Mouse (Mus musculus) right cerebral cortex, postnatal 4 days (tissue): ENCODE data around the gene Slc6a1.

Experiments
- DNase-seq: peaks from one replicate; pipeline ENCODE4 v3.0.0-alpha.2; 2022

Slc6a1 gene

DNA sequence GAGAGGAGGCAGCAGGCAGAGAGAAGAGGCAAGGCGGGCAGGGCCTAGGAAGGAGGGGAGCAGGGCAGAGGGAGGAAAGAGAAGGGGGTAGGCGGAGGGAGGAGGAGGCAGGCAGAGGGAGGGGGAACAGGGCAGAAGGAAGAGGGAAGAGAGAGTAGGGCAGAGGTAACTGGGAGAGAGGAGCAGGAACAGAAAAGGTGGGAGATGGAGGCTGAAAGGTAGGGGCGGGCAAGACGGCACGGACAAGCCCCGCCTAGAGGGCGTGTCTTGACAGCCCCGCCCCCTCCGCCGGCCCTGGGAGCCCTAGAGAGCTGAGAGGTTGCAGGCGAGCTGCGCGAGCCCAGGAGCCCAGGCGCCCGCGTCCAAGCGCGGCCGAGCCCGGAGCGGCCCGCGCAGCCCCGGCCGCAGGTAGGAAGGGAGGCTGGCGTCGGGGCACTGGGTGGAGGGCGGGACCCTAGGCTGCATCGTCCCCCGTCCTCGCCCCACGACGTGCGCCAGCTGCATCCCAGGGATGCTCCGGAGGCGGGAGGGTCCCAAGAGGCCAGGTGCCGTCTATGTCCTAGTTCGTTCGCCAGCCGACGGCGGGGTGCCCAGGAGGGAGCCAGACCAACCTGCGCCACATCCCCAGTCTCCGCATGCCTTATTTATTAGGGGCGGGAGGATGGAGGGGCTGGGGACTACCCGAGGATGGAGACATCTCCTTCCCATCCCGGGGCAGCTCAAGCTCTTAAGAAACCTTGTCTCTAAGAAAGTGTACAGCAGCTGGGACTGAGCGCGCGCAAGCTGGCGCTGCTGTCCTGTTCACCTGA lies at the start of gene Slc6a1:
Gene Slc6a1 (plus strand): TSS at position 167 of the 809 bp plus-strand sequence.
- DNase-seq: peak; percentile 77

GRCm38 (mm10) chr6:114238892-114239644 lies 43.4 kb upstream of the Slc6a1 start:
- DNase-seq: no peak

GRCm38 (mm10) chr6:114245665-114246064 lies 36.8 kb upstream of the Slc6a1 start:
- DNase-seq: no peak

GRCm38 (mm10) chr6:114250311-114250710 lies 32.1 kb upstream of the Slc6a1 start:
- DNase-seq: peak; percentile 80

GRCm38 (mm10) chr6:114254927-114255326 lies 27.5 kb upstream of the Slc6a1 start:
- DNase-seq: peak; percentile 36

DNA sequence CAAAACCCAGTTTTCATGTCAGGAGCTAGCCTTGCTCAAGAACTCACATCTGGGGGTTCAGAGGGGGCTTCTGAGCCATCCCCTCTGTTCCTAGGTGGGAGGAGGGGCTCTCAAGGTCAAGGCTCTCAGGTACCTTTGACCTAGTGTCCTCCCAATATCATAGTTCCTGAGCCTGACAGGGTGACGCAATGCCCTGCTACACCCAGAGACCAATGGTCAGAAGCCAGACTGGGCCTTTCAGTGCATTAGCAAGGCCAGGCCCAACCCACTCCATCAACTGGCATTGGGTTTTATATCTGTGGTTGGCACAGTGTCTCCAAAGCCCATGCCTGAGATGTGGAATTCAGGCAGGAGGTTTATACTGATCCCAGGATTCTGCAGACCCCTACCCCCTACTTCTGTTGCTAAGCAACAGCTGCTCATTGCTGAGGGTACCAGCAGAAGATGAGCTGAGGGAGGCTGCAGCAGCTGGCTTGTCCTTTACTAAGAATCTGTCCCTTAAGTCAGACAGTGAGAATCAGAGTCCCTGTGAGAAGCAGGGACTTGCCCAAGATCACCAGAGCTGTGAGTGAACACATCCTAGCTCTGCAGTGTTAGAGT lies 24.6 kb upstream of the Slc6a1 start:
- no peak for DNase-seq

GRCm38 (mm10) chr6:114258661-114259193 lies 23.7 kb upstream of the Slc6a1 start:
- DNase-seq: no peak

DNA sequence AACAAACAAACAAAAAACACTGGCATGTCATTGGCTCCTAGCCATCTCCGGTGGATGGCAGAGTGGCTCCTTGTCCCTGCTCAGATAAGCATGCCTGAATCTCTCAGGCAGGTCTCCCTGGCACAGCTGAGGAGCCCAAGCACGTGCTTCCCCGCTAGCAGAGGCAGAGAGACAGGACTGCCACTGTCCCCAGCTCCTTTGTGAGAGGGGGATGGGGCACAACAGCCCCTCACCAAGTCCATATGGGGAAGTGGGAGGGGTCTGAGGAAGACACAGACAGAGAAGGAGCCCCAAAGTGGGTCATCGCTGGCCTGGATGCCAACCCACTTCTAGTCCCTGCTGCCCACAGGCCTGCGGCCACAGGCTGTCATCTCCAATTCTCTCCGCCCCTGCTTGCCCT lies 20.8 kb upstream of the Slc6a1 start:
- no peak for DNase-seq

DNA sequence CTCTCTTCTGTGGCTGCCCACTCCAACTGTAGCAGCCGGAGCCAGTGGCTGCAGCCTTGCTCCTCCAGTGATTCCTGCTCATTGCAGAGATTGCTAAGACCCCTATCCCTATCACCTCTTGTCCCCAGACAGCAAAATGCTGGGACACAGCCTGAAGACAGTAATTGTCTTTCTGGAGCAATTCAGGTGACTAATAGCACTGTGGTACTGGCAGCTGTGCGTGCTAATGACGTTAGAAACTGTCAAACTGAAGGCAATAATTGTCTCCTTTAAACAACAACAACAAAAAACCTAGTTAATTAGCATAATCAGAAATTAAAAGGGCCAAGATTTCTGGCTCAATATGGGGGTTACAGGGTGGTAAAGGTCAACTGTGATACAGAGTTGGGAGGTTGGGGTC lies 18.4 kb upstream of the Slc6a1 start:
- no peak for DNase-seq

DNA sequence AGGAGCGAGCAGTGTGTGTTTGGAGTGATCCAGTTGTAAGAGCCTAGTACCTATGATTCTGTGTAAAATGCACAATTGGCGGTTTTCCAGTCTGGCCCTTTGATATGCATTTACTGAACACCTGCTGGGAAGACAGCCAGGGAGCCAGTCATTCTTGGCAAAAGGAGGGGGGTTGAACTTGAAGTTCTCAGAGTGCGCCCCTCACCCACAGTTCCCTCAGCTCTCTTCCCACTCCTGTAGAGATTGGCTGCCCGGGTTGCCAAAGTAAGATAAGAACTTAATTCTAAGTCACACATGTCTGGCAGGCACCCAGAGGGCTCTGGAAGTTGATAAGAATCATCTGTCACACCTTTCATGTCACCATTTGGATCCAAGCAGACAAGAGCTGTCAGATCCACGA lies 18.0 kb upstream of the Slc6a1 start:
- DNase-seq: no peak

- no peak for DNase-seq
Observed at GRCm38 (mm10) chr6:114266273-114266672, 16.2 kb upstream of the Slc6a1 start.

DNA sequence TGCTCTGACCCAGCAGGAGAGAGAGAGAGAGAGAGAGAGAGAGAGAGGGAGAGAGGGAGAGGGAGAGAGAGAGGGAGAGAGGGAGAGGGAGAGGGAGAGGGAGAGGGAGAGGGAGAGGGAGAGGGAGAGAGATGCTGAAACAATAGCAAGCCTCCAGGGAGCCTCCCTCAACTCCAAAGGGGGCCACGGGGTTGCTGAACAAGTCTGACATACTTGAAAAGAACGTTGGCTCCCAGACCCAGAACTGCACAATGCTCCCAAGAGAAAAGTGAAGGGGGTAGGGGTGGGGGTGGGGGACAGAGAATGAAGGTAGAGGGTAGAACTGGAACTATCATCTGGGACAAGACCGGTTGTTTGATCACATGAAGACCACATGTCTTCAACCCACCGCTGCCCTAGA lies 14.5 kb upstream of the Slc6a1 start:
- DNase-seq: no peak

- DNase-seq: no peak
Observed at GRCm38 (mm10) chr6:114269589-114269988, 12.8 kb upstream of the Slc6a1 start.

- no peak for DNase-seq
Observed at GRCm38 (mm10) chr6:114270799-114271198, 11.6 kb upstream of the Slc6a1 start.

DNA sequence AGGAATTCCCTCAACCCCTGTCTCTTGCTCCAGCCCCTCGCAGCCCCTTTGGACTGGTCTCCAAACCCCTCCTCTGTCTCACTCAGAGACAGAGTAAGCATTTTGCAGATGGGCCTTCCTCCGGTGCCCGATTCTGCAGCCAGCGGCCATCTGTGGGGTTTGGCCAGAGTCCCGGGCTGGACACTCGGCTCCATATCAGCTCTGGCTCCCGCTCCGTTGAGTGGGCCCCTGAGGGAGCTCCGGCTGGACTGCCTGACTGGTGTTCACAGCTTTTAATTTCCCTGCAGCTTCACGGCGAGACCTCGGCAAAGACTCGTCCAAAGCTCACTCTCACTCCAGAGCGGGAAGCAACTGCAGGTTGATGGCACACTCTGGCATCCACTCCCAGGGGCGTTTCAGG lies 10.2 kb upstream of the Slc6a1 start:
- DNase-seq: peak; percentile 56

GRCm38 (mm10) chr6:114273997-114274728 lies 8.3 kb upstream of the Slc6a1 start:
- no peak for DNase-seq

- DNase-seq: no peak
Observed at GRCm38 (mm10) chr6:114275800-114276199, 6.6 kb upstream of the Slc6a1 start.

- DNase-seq: no peak
Observed at GRCm38 (mm10) chr6:114283278-114283770, 889 bp downstream of the Slc6a1 start.

GRCm38 (mm10) chr6:114283927-114284703 lies 1.7 kb downstream of the Slc6a1 start:
- peak; percentile 35 for DNase-seq

DNA sequence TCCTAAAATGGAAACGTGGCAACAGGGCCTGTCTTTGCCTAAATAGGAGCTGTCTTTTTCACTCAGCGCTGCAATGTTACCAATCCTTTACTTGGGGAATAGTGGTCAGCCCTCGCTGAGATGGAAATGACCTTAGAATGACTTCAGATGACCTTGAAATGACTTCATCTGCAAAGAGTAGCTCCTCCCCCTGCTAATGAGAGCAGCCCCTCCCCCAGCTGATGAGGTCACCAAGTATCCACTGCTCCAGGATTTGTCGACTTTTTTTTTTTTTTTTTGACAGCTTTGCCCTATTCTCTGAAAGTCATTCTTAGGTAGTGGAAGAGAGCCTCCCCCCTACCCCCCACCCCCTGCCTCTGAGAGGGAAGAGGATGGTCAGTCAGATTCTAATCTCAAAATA lies 3.0 kb downstream of the Slc6a1 start:
- DNase-seq: no peak

GRCm38 (mm10) chr6:114289106-114289505 lies 6.7 kb downstream of the Slc6a1 start:
- DNase-seq: no peak

GRCm38 (mm10) chr6:114290184-114290583 lies 7.7 kb downstream of the Slc6a1 start:
- peak; percentile 75 for DNase-seq
